Mouse (Mus musculus) 3134 (cell line): Measurements from ENCODE around the gene Mtfr1l.
"Not testable (repeated sequence)": the region's sequence is repeated elsewhere in the genome, so short reads cannot be mapped to it uniquely, and the experiment has no call there.

Experiments used
- DNase-seq: peaks from one replicate; pipeline ENCODE4 v3.0.0-alpha.2; 2011; ENCODE audit warnings: low spot score; ENCODE audit not compliant: insufficient read length; ENCODE audit errors: extremely low read depth

The Mtfr1l gene

GRCm38 (mm10) chr4:134518541-134518940, 16.6 kb downstream of the Mtfr1l start:
- no peak for DNase-seq

DNA sequence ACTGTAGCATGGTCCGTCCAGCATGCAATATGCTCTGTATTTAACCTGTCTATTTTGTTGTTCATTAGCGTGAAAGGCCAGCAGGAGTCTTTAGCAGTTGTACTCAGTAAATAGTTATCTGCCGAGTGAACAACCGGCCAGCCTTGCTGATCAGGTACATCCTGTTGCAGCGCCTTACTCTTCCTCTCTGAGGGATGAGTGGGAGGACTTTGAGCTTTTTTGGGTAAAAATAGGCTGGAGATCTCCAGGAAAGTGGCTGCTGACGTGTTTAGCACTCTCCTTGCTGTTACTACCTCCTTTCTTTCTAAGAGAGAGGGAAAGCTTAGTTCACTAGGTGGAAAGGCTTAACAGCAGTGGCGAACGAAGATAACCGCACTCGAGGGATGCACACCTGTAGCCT, 17.5 kb downstream of the Mtfr1l start:
- no peak for DNase-seq

GRCm38 (mm10) chr4:134516981-134517380, 18.2 kb downstream of the Mtfr1l start:
- DNase-seq = no peak

DNA sequence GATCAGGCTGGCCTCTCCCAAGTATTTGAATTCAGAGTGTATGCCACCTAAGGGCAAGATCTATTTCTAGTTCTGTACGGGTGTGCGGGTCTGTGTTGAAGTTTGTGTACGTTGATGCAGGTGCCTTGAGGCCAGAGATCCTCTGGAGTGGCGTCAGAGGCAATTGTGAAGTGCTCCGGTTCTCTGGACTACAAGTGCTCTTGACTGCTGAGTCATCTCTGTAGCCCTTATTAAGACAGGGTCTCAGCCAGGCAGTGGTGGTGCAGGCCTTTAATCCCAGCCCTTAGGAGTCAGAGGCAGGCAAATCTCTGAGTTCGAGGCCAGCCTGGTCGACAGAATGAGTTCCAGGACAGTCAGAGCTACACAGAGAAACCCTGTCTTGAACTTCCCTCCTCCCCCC, 19.6 kb downstream of the Mtfr1l start:
- no peak for DNase-seq

DNA sequence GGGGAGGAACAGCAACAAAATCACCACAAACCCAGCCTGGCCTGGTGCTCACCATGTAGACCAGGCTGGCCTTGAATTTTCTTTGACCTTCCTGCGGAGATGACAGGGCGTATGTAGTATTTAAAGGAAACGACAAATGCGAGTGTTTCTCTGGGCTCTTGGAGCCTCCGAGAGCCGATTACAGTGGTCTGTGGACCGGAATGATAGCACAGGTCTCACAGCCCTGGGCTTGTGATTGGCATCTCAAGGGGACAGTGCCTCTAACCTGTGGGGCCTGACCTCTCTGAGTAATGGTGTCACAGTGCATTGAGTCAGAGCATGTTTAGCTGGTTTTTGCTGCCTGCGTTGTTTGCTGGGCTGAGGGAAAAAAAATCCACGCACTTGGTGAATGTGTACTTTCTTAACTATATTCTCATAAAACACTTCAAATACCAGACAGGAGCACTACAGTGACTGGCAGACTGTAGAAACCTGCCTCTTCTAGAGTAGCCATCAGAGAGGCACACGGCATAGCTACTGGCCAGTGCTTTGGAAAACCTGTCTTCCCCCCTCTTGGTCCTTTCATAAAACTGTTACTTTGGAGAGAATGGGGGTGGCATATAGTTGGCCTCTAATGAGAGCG, 20.8 kb downstream of the Mtfr1l start:
- no peak for DNase-seq

GRCm38 (mm10) chr4:134512798-134513197, 22.4 kb downstream of the Mtfr1l start:
- DNase-seq = no peak

DNA sequence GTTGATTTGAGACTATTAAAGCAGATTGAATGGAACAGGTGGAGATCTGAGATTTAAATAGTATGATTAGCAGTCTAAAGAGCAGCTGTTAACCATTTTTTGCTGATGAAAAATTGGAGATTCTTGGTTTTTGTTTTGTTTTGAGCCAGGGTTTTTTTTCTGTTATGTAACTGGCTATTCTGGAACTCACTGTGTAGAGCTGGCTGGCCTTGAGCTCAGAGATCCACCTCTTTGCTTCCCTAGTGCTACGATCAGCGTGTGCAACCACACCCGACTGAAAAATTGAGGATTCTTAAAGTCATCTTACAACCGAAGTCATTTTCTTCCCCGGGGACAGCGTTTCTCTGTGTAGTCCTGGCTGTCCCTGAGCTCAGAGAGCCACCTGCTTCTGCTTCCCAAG, 23.5 kb downstream of the Mtfr1l start:
- DNase-seq = no peak

DNA sequence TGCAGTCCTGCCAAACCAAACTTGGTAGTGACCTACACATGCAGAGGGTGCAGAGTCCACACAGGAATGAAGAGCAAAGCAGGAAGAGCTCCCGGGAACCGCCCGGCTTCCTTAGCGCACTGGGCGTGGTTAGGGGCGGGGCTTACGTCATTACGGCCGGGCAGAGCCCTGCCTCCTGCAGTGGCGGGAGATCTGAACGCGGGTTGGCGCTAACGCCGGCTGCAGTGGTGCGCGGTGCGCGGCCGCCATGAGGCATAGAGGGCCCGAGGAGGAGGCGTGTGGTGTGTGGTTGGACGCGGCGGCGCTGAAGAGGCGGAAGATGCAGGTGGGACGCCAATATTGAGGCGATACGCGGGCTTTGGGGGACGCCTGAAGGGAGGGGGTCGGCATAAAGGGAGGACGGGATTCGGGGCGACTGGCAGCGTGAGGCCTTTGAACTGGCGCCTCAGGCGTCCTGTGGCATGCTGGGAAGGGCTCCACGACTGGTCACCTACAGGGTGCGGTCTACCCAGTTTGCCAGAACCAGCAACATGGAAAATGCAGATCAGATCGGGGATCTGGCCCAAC, 24.3 kb downstream of the Mtfr1l start, which contains the start of gene Aunip:
Gene Aunip (plus strand): TSS at position 155 of the 567 bp plus-strand sequence.
- DNase-seq = peak; percentile 93

GRCm38 (mm10) chr4:134510396-134510795, 24.8 kb downstream of the Mtfr1l start:
- no peak for DNase-seq

- no peak for DNase-seq
These were observed 28.5 kb downstream of the Mtfr1l start for GRCm38 (mm10) chr4:134506713-134507112.

DNA sequence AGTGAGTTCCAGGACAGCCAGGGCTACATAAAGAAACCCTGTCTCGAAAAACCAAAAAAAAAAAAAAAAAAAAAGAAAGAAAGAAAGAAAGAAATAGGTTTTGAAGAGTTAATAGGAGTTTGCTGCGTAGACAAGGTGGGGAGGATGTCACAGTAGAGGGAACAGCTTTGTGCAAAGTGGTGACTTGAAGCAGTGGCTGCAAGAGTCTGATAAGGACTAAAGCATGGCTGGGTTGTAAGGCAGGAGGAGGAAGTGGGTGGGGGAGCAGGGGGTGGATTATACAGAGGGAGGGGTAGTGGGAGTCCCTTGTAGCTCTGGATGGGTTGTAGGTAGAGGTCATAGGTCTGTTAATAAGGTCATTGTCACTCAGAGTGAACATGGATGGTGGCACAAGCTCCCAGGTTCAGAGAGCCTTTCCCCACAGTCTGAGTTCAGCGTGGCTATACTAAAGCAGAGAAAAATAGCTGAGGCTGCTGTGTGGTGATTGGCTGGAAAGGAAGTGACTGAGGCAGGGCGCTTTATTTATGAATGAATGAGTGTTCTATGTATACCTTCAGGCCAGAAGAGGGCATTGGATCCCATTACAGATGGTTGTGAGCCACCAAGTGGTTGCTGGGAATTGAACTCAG, 29.1 kb downstream of the Mtfr1l start:
- no peak for DNase-seq

GRCm38 (mm10) chr4:134505303-134505789, 29.8 kb downstream of the Mtfr1l start:
- DNase-seq = no peak

GRCm38 (mm10) chr4:134503686-134504357, 31.4 kb downstream of the Mtfr1l start:
- no peak for DNase-seq

DNA sequence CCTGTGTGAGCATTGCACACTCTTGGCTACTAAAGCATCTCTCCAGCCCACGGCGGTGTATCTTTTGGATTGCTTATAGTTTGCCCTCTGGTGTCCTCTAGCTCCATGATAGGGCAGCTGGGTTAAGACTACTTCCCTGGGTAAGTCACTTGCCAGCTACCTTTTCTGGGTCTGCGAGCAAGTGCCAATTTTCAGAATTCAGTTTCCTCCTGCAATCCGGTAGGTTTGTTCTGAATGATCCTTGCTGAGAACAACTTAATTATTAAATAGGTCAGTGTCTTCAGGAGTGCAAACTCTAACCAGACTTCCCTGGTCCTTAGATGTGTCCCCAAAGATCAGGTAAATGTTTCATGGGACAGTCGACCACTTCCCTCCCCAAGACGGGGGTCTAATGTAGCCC, 34.1 kb downstream of the Mtfr1l start:
- DNase-seq = no peak

DNA sequence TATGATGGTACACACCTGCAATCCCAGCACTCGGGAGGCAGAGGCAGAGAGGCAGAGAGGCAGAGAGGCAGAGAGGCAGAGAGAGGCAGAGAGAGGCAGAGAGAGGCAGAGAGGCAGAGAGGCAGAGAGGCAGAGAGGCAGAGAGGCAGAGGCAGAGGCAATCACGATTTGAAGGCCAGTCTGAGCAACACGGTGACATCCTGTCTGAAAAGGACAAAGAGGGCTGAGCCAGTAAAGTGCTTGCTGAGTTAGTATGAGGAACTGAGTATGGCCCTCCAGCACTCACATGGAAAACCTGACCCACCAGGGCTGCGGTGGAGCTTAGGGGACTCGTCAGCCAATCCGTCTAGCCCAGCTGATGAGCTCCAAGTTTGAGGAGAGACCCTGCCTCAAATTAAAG, 36.2 kb downstream of the Mtfr1l start:
- DNase-seq = not testable (repeated sequence)

- no peak for DNase-seq
These were observed 37.0 kb downstream of the Mtfr1l start for GRCm38 (mm10) chr4:134497986-134498731.

- DNase-seq = no peak
These were observed 38.0 kb downstream of the Mtfr1l start for GRCm38 (mm10) chr4:134497223-134497622.

DNA sequence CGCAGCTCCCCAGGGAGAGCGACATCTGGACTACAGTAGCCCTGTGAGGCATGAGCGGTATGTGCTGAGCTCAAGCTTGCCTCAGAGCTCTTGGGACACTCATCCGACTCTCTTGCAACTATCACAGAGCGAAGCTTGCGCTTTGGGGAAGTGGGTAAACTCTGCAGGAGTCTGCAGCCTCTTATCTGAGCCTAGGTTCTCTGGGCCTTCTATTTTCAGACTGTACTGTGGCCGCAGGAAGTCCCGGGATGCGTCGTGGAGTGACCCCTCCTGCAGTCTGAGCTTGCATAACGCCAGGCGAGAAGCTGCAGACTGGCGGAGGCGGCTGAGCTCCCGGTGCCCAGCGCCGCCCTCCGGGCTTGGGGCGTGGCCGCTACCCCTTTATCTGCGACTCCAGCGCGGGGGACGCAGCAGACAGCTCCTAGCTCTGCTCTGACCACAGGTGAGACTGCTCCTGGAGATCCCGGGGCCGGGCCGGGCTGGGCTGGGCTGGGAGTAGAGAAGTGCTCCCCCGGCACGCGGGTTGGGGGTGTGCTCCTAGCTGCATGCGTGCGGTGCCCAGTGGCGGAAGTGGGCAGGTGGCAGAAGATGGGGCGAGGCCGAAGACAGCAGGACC, 38.5 kb downstream of the Mtfr1l start, which contains the start of gene Paqr7:
Gene Paqr7 (plus strand): TSS at position 103 of the 616 bp plus-strand sequence.
- DNase-seq = no peak

DNA sequence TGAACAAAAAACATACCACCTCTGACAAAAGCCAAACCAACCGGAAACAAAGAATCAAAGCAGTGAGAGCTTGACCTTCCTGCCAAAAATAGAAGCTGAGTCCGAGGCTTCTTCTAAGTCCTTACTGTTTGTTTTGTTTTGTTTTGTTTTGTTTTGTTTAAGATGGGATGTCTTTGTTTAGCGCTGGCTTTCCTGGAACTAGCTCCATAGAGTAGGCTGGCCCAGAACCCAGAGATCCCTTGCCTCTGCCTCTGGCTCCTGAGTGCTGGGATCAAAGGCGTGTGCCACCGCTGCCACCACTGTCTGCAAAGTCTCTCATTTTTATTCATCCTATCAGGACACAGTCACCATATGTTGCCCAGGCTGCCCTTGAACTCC, 39.7 kb downstream of the Mtfr1l start:
- DNase-seq = no peak

- peak; percentile 66 for DNase-seq
These were observed 40.2 kb downstream of the Mtfr1l start for GRCm38 (mm10) chr4:134494780-134495545.
